Mouse (Mus musculus) thymus, adult 18-20 months (tissue): ENCODE measurements around the gene Tmem39b.
"Not testable (repeated sequence)": the region's sequence is repeated elsewhere in the genome, so short reads cannot be mapped to it uniquely, and the experiment has no call there.

Source experiments
- DNase-seq, 2 experiments: peaks; one replicate each; pipeline ENCODE4 v3.0.0; 2022; ENCODE audit warnings: mixed read lengths in 2 of 2

Tmem39b gene

GRCm38 (mm10) chr4:129696158-129696985 lies at the start of gene Tmem39b:
Gene Tmem39b, minus strand, starts transcription at chr4:129696838.
- peak; percentile 80 to 85 for DNase-seq

GRCm38 (mm10) chr4:129746106-129746505 lies 49.5 kb upstream of the Tmem39b start:
- no peak for DNase-seq

GRCm38 (mm10) chr4:129743494-129743893 lies 46.9 kb upstream of the Tmem39b start:
- DNase-seq = no peak

GRCm38 (mm10) chr4:129743010-129743390 lies 46.4 kb upstream of the Tmem39b start:
- no peak for DNase-seq

GRCm38 (mm10) chr4:129742232-129743009 lies 45.8 kb upstream of the Tmem39b start, which contains the start of gene Khdrbs1:
Gene Khdrbs1, minus strand, starts transcription at chr4:129742303.
- DNase-seq = peak; percentile 97 to 98

GRCm38 (mm10) chr4:129741974-129742231 lies 45.3 kb upstream of the Tmem39b start:
- DNase-seq = no peak

- DNase-seq = no peak
Observed at GRCm38 (mm10) chr4:129741251-129741973, 44.8 kb upstream of the Tmem39b start.

- DNase-seq = no peak
Observed at GRCm38 (mm10) chr4:129739111-129739645, 42.5 kb upstream of the Tmem39b start.

GRCm38 (mm10) chr4:129736173-129736572 lies 39.5 kb upstream of the Tmem39b start:
- DNase-seq = no peak

GRCm38 (mm10) chr4:129735485-129735884 lies 38.8 kb upstream of the Tmem39b start:
- DNase-seq = not testable (repeated sequence)

GRCm38 (mm10) chr4:129731423-129731822 lies 34.8 kb upstream of the Tmem39b start:
- DNase-seq = no peak

- no peak for DNase-seq
Observed at GRCm38 (mm10) chr4:129716310-129716709, 19.7 kb upstream of the Tmem39b start.

- no peak for DNase-seq
Observed at GRCm38 (mm10) chr4:129709486-129710129, 13.0 kb upstream of the Tmem39b start.

- DNase-seq = no peak
Observed at GRCm38 (mm10) chr4:129706750-129707149, 10.1 kb upstream of the Tmem39b start.

GRCm38 (mm10) chr4:129702454-129702853 lies 5.8 kb upstream of the Tmem39b start:
- no peak for DNase-seq

GRCm38 (mm10) chr4:129701503-129702377 lies 5.1 kb upstream of the Tmem39b start:
- DNase-seq = peak; percentile 49 to 76

- not testable (repeated sequence) for DNase-seq
Observed at GRCm38 (mm10) chr4:129700661-129701060, 4.0 kb upstream of the Tmem39b start.

GRCm38 (mm10) chr4:129700216-129700615 lies 3.6 kb upstream of the Tmem39b start:
- DNase-seq = no peak

- DNase-seq = no peak
Observed at GRCm38 (mm10) chr4:129697191-129697590, 553 bp upstream of the Tmem39b start.

- DNase-seq = no peak
Observed at GRCm38 (mm10) chr4:129695815-129696157, 852 bp downstream of the Tmem39b start.

- DNase-seq = no peak
Observed at GRCm38 (mm10) chr4:129684531-129684930, 12.1 kb downstream of the Tmem39b start.
